Mouse (Mus musculus) splenic B cell, adult 2 months (primary cell): ENCODE measurements around the gene Slc45a3.

Experiments
- DNase-seq: peaks from one replicate; pipeline ENCODE4 v3.0.0-alpha.2; 2011; ENCODE audit warnings: low read depth, low spot score
- H3K27me3 ChIP-seq: 2 replicates; pipeline ENCODE4 v1.6.1; 2012; ENCODE audit warnings: mild to moderate bottlenecking, low read length, moderate library complexity, mixed read lengths; ENCODE audit not compliant: control insufficient read depth, poor library complexity, insufficient read depth, severe bottlenecking
- H3K36me3 ChIP-seq: 2 replicates; pipeline ENCODE4 v1.6.1; 2012; ENCODE audit warnings: mild to moderate bottlenecking, low read length, moderate library complexity, mixed read lengths; ENCODE audit not compliant: control insufficient read depth, poor library complexity, insufficient read depth, severe bottlenecking

Slc45a3 gene

GRCm38 (mm10) chr1:132000506-132000905 lies 37.7 kb downstream of the Slc45a3 start:
- DNase-seq: peak; percentile 60
- H3K36me3 ChIP-seq: no peaks in the 10 kb centered on the region
- no peaks in the 10 kb centered on the region for H3K27me3 ChIP-seq

- H3K27me3 ChIP-seq: no peaks in the 10 kb centered on the region
- H3K36me3 ChIP-seq: no peaks in the 10 kb centered on the region
- no peak for DNase-seq
Observed at GRCm38 (mm10) chr1:132001880-132002330, 39.1 kb downstream of the Slc45a3 start.

GRCm38 (mm10) chr1:132003111-132003510 lies 40.3 kb downstream of the Slc45a3 start:
- Histone ChIP-seq H3K27me3 (no peaks in the 10 kb centered on the region), H3K36me3 (no peaks in the 10 kb centered on the region)
- no peak for DNase-seq

- Histone ChIP-seq H3K36me3 (no peaks in the 10 kb centered on the region), H3K27me3 (no peaks in the 10 kb centered on the region)
- no peak for DNase-seq
Observed at GRCm38 (mm10) chr1:132003817-132004216, 41.0 kb downstream of the Slc45a3 start.

- DNase-seq: no peak
- Histone ChIP-seq H3K27me3 (no peaks in the 10 kb centered on the region), H3K36me3 (no peaks in the 10 kb centered on the region)
Observed at GRCm38 (mm10) chr1:132004574-132005180, 41.9 kb downstream of the Slc45a3 start.

GRCm38 (mm10) chr1:132005466-132005865 lies 42.7 kb downstream of the Slc45a3 start:
- DNase-seq: no peak
- no peaks in the 10 kb centered on the region for H3K27me3 ChIP-seq
- H3K36me3 ChIP-seq: no peaks in the 10 kb centered on the region; the same call in 1 of the 2 replicates

- Histone ChIP-seq H3K36me3 (no peaks in the 10 kb centered on the region; the same call in 1 of the 2 replicates), H3K27me3 (no peaks in the 10 kb centered on the region)
- no peak for DNase-seq
Observed at GRCm38 (mm10) chr1:132006046-132006445, 43.3 kb downstream of the Slc45a3 start.

- Histone ChIP-seq H3K27me3 (no peaks in the 10 kb centered on the region), H3K36me3 (no peaks in the 10 kb centered on the region; the same call in 1 of the 2 replicates)
- DNase-seq: no peak
Observed at GRCm38 (mm10) chr1:132006721-132007120, 44.0 kb downstream of the Slc45a3 start.

GRCm38 (mm10) chr1:132007282-132007815 lies 44.6 kb downstream of the Slc45a3 start, which contains the start of gene Elk4:
Gene Elk4, plus strand, starts transcription at chr1:132007607.
- H3K27me3 ChIP-seq: no peaks in the 10 kb centered on the region
- peak; percentile 92 for DNase-seq

GRCm38 (mm10) chr1:132007828-132008827 lies 45.4 kb downstream of the Slc45a3 start:
- peak; percentile 97 for DNase-seq
- H3K36me3 ChIP-seq: no peaks in the 10 kb centered on the region; the same call in 1 of the 2 replicates
- H3K27me3 ChIP-seq: no peaks in the 10 kb centered on the region

More at GRCm38 (mm10) chr1:132007282-132007815, 44.6 kb downstream of the Slc45a3 start, which contains the start of gene Elk4:
- H3K36me3 ChIP-seq: no peaks in the 10 kb centered on the region; the same call in 1 of the 2 replicates

- peak; percentile 32 for DNase-seq
- no peaks in the 10 kb centered on the region for H3K27me3 ChIP-seq
Observed at GRCm38 (mm10) chr1:132008881-132009644, 46.3 kb downstream of the Slc45a3 start.

GRCm38 (mm10) chr1:132010632-132011501 lies 48.1 kb downstream of the Slc45a3 start:
- H3K27me3 ChIP-seq: no peaks in the 10 kb centered on the region
- H3K36me3 ChIP-seq: peaks cover 2% of the 10 kb centered on the region
- peak; percentile 85 for DNase-seq

More at GRCm38 (mm10) chr1:132008881-132009644, 46.3 kb downstream of the Slc45a3 start:
- H3K36me3 ChIP-seq: no peaks in the 10 kb centered on the region; the same call in 1 of the 2 replicates

- DNase-seq: peak; percentile 61
- H3K36me3 ChIP-seq: peaks cover 2% of the 10 kb centered on the region
- no peaks in the 10 kb centered on the region for H3K27me3 ChIP-seq
Observed at GRCm38 (mm10) chr1:132011785-132012184, 49.0 kb downstream of the Slc45a3 start.
